Mouse (Mus musculus): ENCODE data around the gene Dock6. TPM values are rescaled to one million over a fixed set of nuclear protein-coding genes. Genes with fewer than 3 reads are reported as not detected.

Dock6 gene
- total RNA-seq, 1 experiment from 2014 or later, result 46.0 TPM

GRCm38 (mm10) chr9:21846755-21847341, 5.6 kb downstream of the Dock6 start:
- DNase-seq, result peak; percentile 69

- DNase-seq, result no peak
These were observed 6.9 kb downstream of the Dock6 start for GRCm38 (mm10) chr9:21845381-21846080.

- DNase-seq, result no peak
These were observed 9.3 kb downstream of the Dock6 start for GRCm38 (mm10) chr9:21843086-21843485.

GRCm38 (mm10) chr9:21842391-21842790, 10.0 kb downstream of the Dock6 start:
- DNase-seq, result no peak

- DNase-seq, result no peak
These were observed 11.1 kb downstream of the Dock6 start for GRCm38 (mm10) chr9:21841340-21841739.

GRCm38 (mm10) chr9:21840115-21840787, 12.2 kb downstream of the Dock6 start:
- DNase-seq, result peak; percentile 62

GRCm38 (mm10) chr9:21837690-21838089, 14.7 kb downstream of the Dock6 start:
- no peak for DNase-seq

- DNase-seq, result peak; percentile 85
These were observed 17.1 kb downstream of the Dock6 start, which contains the start of gene Angptl8 for GRCm38 (mm10) chr9:21835258-21835912. Gene Angptl8, plus strand, starts transcription at chr9:21835510.

- DNase-seq, result peak; percentile 63
These were observed 20.7 kb downstream of the Dock6 start for GRCm38 (mm10) chr9:21831558-21832240.

- peak; percentile 87 for DNase-seq
These were observed 21.5 kb downstream of the Dock6 start for GRCm38 (mm10) chr9:21830936-21831335.

- no peak for DNase-seq
These were observed 22.0 kb downstream of the Dock6 start for GRCm38 (mm10) chr9:21830461-21830850.

GRCm38 (mm10) chr9:21829834-21830460, 22.5 kb downstream of the Dock6 start:
- no peak for DNase-seq

GRCm38 (mm10) chr9:21824366-21824765, 28.1 kb downstream of the Dock6 start:
- no peak for DNase-seq

GRCm38 (mm10) chr9:21823957-21824356, 28.5 kb downstream of the Dock6 start:
- no peak for DNase-seq

- DNase-seq, result no peak
These were observed 29.7 kb downstream of the Dock6 start for GRCm38 (mm10) chr9:21822686-21823085.

- DNase-seq, result no peak
These were observed 32.3 kb downstream of the Dock6 start for GRCm38 (mm10) chr9:21820183-21820582.

GRCm38 (mm10) chr9:21819181-21819729, 33.2 kb downstream of the Dock6 start:
- no peak for DNase-seq

GRCm38 (mm10) chr9:21818561-21818960, 33.9 kb downstream of the Dock6 start:
- DNase-seq, result no peak

- DNase-seq, result no peak
These were observed 34.3 kb downstream of the Dock6 start for GRCm38 (mm10) chr9:21818125-21818524.

GRCm38 (mm10) chr9:21816716-21817305, 35.6 kb downstream of the Dock6 start:
- DNase-seq, result no peak

GRCm38 (mm10) chr9:21811170-21811569, 41.3 kb downstream of the Dock6 start:
- no peak for DNase-seq
